Mouse (Mus musculus) frontal cortex, adult (tissue): ENCODE measurements around the gene Ms4a14.
"Not testable (repeated sequence)": the region's sequence is repeated elsewhere in the genome, so short reads cannot be mapped to it uniquely, and the experiment has no call there.

Experiments
- ATAC-seq: cut with Nextera tagmentation; 2 replicates; pipeline ENCODE4 v1.9.2; 2017; ENCODE audit warnings: mild to moderate bottlenecking, moderate library complexity, mixed read lengths; ENCODE audit not compliant: low TSS enrichment

The Ms4a14 gene

GRCm38 (mm10) chr19:11263549-11263948, 50.7 kb downstream of the Ms4a14 start:
- no peak for ATAC-seq

GRCm38 (mm10) chr19:11262932-11263331, 51.3 kb downstream of the Ms4a14 start:
- not testable (repeated sequence) for ATAC-seq

- no peak for ATAC-seq
Measured at GRCm38 (mm10) chr19:11261522-11261921, 52.7 kb downstream of the Ms4a14 start.
